Mouse (Mus musculus) ovary, postnatal 10 days (tissue): ENCODE results near the gene Vmn1r51.
"Not testable (repeated sequence)": the region's sequence is repeated elsewhere in the genome, so short reads cannot be mapped to it uniquely, and the experiment has no call there.

Source experiments
- DNase-seq: peaks from one replicate; pipeline ENCODE4 v3.0.0; 2022; ENCODE audit warnings: low spot score

Gene Vmn1r51

GRCm38 (mm10) chr6:90122296-90122695, at the start of gene Vmn1r51:
TSS of gene Vmn1r51 (plus strand) at chr6:90122596.
- DNase-seq = not testable (repeated sequence)

GRCm38 (mm10) chr6:90078406-90078805, 44.0 kb upstream of the Vmn1r51 start, which contains the start of gene Vmn1r49:
TSS of gene Vmn1r49 (minus strand) at chr6:90078506.
- DNase-seq = no peak

DNA sequence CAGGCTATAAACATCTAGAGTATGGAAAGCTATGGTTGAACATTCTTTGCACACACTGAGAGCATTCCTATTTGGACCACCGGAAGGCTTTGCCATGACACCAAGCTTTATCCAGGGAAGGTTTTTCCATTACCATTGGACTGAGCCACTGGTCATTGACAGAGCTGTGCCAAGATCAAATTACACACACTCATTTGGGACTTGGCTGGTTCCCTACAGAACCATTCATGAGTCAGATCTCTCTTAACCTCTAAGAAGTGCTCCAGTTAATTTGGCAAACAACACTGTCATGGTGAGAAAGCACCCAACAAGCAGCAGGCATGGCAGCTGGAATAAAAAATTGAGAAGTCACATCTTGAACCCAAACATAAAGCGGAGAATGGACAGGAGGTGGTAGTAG, 21.8 kb upstream of the Vmn1r51 start:
- DNase-seq = no peak

DNA sequence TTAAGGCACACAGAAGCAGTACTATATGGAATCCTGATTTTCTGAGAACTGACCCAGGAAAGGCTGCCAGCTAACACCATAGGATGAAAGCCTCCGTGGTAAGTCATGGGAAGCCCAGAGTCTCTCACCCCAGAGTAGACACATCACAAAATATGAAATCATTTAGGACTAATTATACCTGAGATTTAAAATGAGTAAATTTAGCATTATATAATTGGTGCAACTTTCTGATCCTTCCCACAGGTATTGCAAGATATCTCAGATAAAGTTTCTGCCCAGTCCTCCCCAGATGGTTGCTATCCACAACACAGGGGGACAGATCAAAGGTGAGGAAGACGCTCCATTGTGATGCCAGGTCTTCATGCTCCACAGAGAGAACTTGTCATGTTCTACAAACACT, 21.3 kb upstream of the Vmn1r51 start, which contains the start of gene Vmn1r50:
TSS of gene Vmn1r50 (plus strand) at position 301 of the 400 bp plus-strand sequence.
- DNase-seq = no peak

DNA sequence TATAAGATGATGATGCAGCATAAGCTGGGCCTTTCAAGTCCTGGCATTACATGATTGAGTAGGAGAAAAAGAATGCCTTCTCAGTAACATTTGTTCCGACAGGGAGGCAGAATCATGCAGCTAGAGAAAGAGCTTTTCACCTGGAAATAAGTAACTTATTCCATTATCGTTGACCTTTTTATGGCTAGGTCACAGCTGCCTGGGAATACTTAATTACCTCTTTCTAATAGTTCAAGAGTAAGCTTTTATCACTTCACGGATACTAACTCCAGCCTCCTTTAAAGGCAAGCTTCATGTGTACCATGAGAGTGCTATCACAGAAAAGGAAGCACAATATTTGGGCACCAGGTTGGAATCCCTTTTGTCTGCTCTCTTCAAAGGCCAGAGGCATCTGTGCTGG, 37.7 kb downstream of the Vmn1r51 start:
- DNase-seq = no peak

DNA sequence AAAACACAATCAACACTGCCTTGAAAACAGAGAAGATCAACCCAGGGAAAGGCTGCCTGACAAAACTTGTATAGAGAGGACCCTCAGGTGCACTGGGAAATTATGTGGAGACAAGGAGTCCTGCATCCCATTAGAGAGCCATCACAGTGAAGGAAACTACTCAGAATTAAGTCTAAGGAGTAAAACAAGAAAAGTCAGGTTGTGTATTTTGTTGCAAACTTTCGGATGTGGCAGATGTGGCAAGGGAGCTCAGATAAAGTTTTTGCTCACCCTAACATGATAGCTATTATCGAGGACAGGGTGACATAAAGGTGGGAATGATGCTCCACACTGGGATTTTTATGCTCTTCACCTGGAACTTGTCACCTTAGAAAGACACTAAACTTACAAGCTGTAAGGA, 52.1 kb downstream of the Vmn1r51 start, which contains the start of gene Vmn1r52:
TSS of gene Vmn1r52 (plus strand) at position 301 of the 400 bp plus-strand sequence.
- DNase-seq = no peak
